Mouse (Mus musculus): ENCODE measurements around the gene Emc10. TPM values are rescaled to one million over a fixed set of nuclear protein-coding genes. Genes with fewer than 3 reads are reported as not detected.

The Emc10 gene
- polyA plus RNA-seq, 1 experiment = 406 TPM

DNA sequence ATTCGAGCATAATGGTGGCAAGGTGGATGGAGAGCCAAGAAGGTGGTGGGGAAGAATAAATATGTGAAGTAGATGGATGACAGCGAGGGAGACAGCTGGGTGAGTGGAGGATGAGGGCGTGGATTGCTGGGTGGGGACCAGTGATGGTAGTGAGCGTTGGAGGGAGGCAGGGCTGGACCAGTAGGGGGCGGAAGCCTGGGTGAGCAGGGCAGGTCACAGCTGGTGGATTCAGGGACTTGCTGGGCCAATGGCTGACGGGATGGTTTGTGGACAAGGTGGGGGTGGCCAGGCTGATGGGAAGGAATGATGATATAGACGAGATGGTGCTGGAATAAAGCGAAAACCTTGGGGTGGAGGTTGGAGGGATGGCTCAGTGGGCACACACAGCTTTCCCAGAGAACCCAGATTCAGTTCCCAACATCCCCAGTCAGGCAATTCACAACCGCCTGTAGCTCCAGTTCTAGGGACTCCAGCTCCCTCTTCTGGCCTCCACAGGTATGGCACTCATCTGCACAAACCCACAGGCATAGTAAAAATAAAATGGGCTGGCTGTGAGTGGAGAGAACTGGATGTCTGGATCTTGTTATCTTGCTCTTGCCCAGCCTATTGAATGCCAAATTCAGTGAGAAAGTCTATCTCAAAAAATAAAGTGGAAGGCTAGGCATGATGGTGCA lies 23.0 kb upstream of the Emc10 start:
- H3K4me3 ChIP-seq (ENCODE audit: control insufficient read depth, insufficient read depth, low read length) = no peak overlapping the region
- no peaks in the 10 kb centered on the region for H3K36me3 ChIP-seq (ENCODE audit: control insufficient read depth, insufficient read depth, low read length)
- H3K27ac ChIP-seq (ENCODE audit: control insufficient read depth, insufficient read depth, low read length) = no peak overlapping the region
- H3K4me1 ChIP-seq (replicated peaks; ENCODE audit: control insufficient read depth, insufficient read depth, low read length) = peaks cover 6% of the 10 kb centered on the region; the same call in 1 of the 2 replicates
- no peaks in the 10 kb centered on the region for H3K27me3 ChIP-seq (ENCODE audit: control insufficient read depth, insufficient read depth, low read length)
- 75% methylated on average over 9 of the region's 9 CpGs for WGBS
- TF ChIP-seq CTCF (IDR thresholded peaks at IDR 0.05; ENCODE audit: borderline replicate concordance, control insufficient read depth, extremely low read depth, insufficient read depth, low read length, poor library complexity) (0 out of 2 replicates have a peak, but pooled peaks have one; percentile 34), POLR2A (IDR thresholded peaks at IDR 0.05; ENCODE audit: control insufficient read depth, extremely low read depth, insufficient read depth, low read length, poor library complexity) (no peak)
- DNase-seq = no peak

DNA sequence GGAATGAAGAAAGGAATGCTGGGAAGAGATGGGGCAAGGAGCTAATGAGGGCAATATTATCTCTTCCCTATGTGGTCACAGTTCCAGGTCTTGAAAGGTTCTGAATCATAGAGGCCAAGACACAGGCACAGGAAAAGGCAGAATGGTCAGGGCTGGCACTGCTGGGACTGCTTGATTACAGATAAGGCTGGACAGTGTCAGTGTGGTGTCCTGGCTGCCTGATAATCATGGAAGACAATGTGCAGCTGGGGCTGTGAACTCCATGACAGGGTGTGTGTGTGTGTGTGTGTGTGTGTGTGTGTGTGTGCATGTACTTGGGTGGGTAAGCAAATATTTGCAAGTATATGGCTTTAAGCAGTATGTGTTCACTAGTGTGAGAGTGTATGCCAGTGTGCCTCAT lies 11.2 kb upstream of the Emc10 start:
- no peak for DNase-seq
- Histone ChIP-seq H3K4me3 (ENCODE audit: control insufficient read depth, insufficient read depth, low read length) (no peak overlapping the region), H3K27ac (ENCODE audit: control insufficient read depth, insufficient read depth, low read length) (no peak overlapping the region), H3K4me1 (replicated peaks; ENCODE audit: control insufficient read depth, insufficient read depth, low read length) (0 out of 2 replicates have a peak, but pooled peaks cover 4% of the 10 kb centered on the region), H3K27me3 (ENCODE audit: control insufficient read depth, insufficient read depth, low read length) (no peaks in the 10 kb centered on the region), H3K36me3 (ENCODE audit: control insufficient read depth, insufficient read depth, low read length) (no peaks in the 10 kb centered on the region)
- TF ChIP-seq POLR2A (IDR thresholded peaks at IDR 0.05; ENCODE audit: control insufficient read depth, extremely low read depth, insufficient read depth, low read length, poor library complexity) (no peak), CTCF (IDR thresholded peaks at IDR 0.05; ENCODE audit: borderline replicate concordance, control insufficient read depth, extremely low read depth, insufficient read depth, low read length, poor library complexity) (no peak)

DNA sequence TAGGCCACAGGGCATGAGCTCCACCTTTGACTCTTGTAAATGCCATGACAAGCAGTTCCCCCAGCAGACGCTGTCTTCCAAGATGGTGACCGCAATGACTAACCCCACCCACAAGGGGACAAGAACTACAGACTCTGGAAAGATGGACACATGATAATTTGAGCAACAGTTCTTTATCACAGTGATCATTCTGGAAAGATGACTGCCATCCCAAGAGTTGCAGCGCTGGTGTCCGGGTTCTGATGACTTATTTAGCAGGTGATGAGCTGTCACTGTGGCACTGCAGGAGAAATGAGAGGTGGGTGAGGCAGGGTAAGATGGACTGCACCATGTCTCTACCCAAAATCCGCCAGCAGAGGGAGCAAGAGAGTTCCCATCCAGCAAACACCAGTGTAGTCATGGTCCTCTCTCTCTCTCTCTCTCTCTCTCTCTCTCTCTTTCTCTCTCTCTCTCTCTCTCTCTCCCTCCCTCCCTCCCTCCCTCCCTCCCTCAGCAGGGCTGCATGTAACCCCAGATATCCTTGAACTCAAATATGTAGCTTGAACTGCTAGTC lies 5.3 kb upstream of the Emc10 start:
- WGBS = 26% methylated on average over 5 of the region's 5 CpGs

DNA sequence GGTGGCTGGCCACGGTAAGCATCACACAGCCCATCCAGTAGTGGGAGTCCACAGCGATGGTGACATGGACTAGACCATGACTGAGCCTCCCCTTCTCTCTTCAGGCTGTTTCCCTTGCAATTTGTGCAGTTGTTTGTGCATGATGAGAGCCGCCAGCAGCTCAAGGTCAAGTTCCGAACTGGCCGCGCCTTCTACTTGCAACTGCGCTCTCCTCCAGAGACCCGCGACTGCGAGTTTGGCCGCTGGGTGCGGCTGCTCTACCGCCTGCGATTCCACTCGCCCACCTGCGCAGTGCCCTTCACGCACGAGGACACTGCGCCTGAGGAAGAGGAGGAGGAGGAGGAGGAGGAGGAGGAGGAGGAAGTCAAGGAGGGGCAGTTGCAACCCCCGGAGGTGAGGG lies 3.7 kb upstream of the Emc10 start:
- Histone ChIP-seq H3K4me3 (ENCODE audit: control insufficient read depth, insufficient read depth, low read length) (no peak overlapping the region), H3K4me1 (replicated peaks; ENCODE audit: control insufficient read depth, insufficient read depth, low read length) (peaks cover 13% of the 10 kb centered on the region), H3K27me3 (ENCODE audit: control insufficient read depth, insufficient read depth, low read length) (no peaks in the 10 kb centered on the region), H3K27ac (ENCODE audit: control insufficient read depth, insufficient read depth, low read length) (no peak overlapping the region), H3K36me3 (ENCODE audit: control insufficient read depth, insufficient read depth, low read length) (no peaks in the 10 kb centered on the region)
- no peak for TF ChIP-seq POLR2A (IDR thresholded peaks at IDR 0.05; ENCODE audit: control insufficient read depth, extremely low read depth, insufficient read depth, low read length, poor library complexity)
- no peak for TF ChIP-seq CTCF (IDR thresholded peaks at IDR 0.05; ENCODE audit: borderline replicate concordance, control insufficient read depth, extremely low read depth, insufficient read depth, low read length, poor library complexity)
- WGBS = 71% methylated on average over 20 of the region's 20 CpGs
- DNase-seq = no peak

More for the DNA sequence above, 5.3 kb upstream of the Emc10 start:
- H3K27me3 ChIP-seq (ENCODE audit: control insufficient read depth, insufficient read depth, low read length) = no peaks in the 10 kb centered on the region
- no peaks in the 10 kb centered on the region for H3K36me3 ChIP-seq (ENCODE audit: control insufficient read depth, insufficient read depth, low read length)
- DNase-seq = peak; percentile 74
- H3K27ac ChIP-seq (ENCODE audit: control insufficient read depth, insufficient read depth, low read length) = no peak overlapping the region
- peaks cover 7% of the 10 kb centered on the region for H3K4me1 ChIP-seq (replicated peaks; ENCODE audit: control insufficient read depth, insufficient read depth, low read length)
- H3K4me3 ChIP-seq (ENCODE audit: control insufficient read depth, insufficient read depth, low read length) = no peak overlapping the region
- TF ChIP-seq POLR2A (IDR thresholded peaks at IDR 0.05; ENCODE audit: control insufficient read depth, extremely low read depth, insufficient read depth, low read length, poor library complexity) (no peak), CTCF (IDR thresholded peaks at IDR 0.05; ENCODE audit: borderline replicate concordance, control insufficient read depth, extremely low read depth, insufficient read depth, low read length, poor library complexity) (peak; percentile 59; the same call in 1 of the 2 replicates)

DNA sequence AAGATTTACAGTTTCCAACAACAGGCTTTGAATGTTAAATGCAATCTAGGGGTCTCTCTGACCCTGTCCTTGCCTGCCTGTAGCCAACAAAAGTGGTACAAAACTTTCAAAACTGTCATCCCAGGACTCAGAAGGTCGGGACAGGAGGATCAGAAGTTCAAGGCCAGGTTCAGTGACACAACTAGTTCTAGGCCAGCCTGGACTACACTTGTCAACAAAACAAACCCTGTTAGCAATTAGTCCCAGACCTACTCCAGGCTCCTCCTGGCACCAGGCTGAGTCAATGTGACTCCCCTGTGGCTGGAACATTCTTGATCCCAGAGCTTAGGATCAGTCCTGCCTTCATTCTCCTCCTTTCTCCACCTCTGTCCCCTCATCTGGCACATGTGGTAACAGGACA lies 2.6 kb upstream of the Emc10 start:
- Histone ChIP-seq H3K27me3 (ENCODE audit: control insufficient read depth, insufficient read depth, low read length) (no peaks in the 10 kb centered on the region), H3K4me3 (ENCODE audit: control insufficient read depth, insufficient read depth, low read length) (no peak overlapping the region), H3K27ac (ENCODE audit: control insufficient read depth, insufficient read depth, low read length) (no peak overlapping the region), H3K4me1 (replicated peaks; ENCODE audit: control insufficient read depth, insufficient read depth, low read length) (peaks cover 17% of the 10 kb centered on the region), H3K36me3 (ENCODE audit: control insufficient read depth, insufficient read depth, low read length) (no peaks in the 10 kb centered on the region)
- WGBS = 81% methylated on average over 1 of the region's 1 CpGs
- no peak for TF ChIP-seq POLR2A (IDR thresholded peaks at IDR 0.05; ENCODE audit: control insufficient read depth, extremely low read depth, insufficient read depth, low read length, poor library complexity)
- TF ChIP-seq CTCF (IDR thresholded peaks at IDR 0.05; ENCODE audit: borderline replicate concordance, control insufficient read depth, extremely low read depth, insufficient read depth, low read length, poor library complexity) = no peak
- DNase-seq = no peak

DNA sequence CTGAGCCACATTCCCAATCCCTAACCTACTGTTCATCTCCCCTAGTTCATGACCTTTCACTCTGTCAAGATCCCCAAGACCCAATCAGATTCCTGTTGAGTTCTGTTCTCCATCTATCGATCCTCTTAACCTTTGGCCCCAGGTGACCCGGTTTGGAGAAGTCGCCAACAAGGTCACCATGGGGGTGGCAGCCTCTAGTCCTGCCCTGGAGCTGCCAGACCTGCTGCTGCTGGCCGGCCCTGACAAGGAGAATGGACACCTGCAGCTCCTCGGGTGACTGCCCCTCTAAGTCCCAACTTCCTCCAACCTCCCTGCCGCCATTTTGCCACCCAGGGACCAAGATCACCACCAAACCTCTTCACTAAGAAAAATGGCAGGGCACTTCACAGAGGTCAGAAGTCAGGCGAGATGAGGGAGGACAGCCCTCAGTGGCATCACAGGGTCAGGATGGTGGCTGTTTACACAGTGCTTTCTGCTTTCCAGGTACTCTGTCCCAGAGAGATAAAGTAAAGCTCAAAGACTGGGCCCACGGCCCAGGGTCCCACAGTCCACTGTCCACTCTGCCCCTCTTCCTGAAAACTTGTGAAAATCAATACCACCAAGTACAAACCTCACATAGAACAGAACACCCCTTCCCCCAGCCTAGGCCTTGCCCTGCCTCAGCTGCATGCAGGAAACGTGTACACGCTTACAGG lies 1.2 kb upstream of the Emc10 start:
- Histone ChIP-seq H3K27ac (ENCODE audit: control insufficient read depth, insufficient read depth, low read length) (no peak overlapping the region), H3K4me3 (ENCODE audit: control insufficient read depth, insufficient read depth, low read length) (no peak overlapping the region), H3K4me1 (replicated peaks; ENCODE audit: control insufficient read depth, insufficient read depth, low read length) (peaks cover 17% of the 10 kb centered on the region), H3K27me3 (ENCODE audit: control insufficient read depth, insufficient read depth, low read length) (no peaks in the 10 kb centered on the region), H3K36me3 (ENCODE audit: control insufficient read depth, insufficient read depth, low read length) (no peaks in the 10 kb centered on the region)
- 95% methylated on average over 10 of the region's 10 CpGs for WGBS
- no peak for TF ChIP-seq POLR2A (IDR thresholded peaks at IDR 0.05; ENCODE audit: control insufficient read depth, extremely low read depth, insufficient read depth, low read length, poor library complexity)
- no peak for TF ChIP-seq CTCF (IDR thresholded peaks at IDR 0.05; ENCODE audit: borderline replicate concordance, control insufficient read depth, extremely low read depth, insufficient read depth, low read length, poor library complexity)
- no peak for DNase-seq
